Mouse (Mus musculus) cortical plate, adult 2 months (tissue): ENCODE results near the gene Sec23ip. TPM values are rescaled to one million over a fixed set of nuclear protein-coding genes. Genes with fewer than 3 reads are reported as not detected.

Source experiments
- H3K27ac ChIP-seq: fragments of 200-500 bp; 2 replicates; pipeline ENCODE4 v1.5.1; 2012; ENCODE audit warnings: low read length, control low read depth, inconsistent platforms; ENCODE audit not compliant: insufficient read depth
- H3K4me1 ChIP-seq: fragments of 200-500 bp; 2 replicates; pipeline ENCODE4 v1.6.1; 2011; ENCODE audit warnings: low read length; ENCODE audit not compliant: control insufficient read depth, insufficient read depth
- H3K4me3 ChIP-seq: fragments of 200-500 bp; 2 replicates; pipeline ENCODE4 v1.5.1; 2011; ENCODE audit warnings: mild to moderate bottlenecking, low read length, control low read depth; ENCODE audit not compliant: insufficient read depth
- CTCF ChIP-seq: fragments of 200-500 bp; IDR thresholded peaks from 2 replicates; pipeline ENCODE4 v1.5.1; 2011; ENCODE audit warnings: mild to moderate bottlenecking, control low read depth, low read length; ENCODE audit not compliant: insufficient read depth; ENCODE audit errors: extremely low read depth
- POLR2A ChIP-seq: fragments of 200-500 bp; IDR thresholded peaks from 2 replicates; pipeline ENCODE4 v1.6.1; 2011; ENCODE audit warnings: mild to moderate bottlenecking, low read length, control low read depth; ENCODE audit not compliant: insufficient read depth; ENCODE audit errors: extremely low read depth
- polyA plus RNA-seq: library from polyadenylated mRNA; depleted of rRNA; stranded (reverse); fragments of >200 nt; gene quantifications from 2 replicates; pipeline ENCODE4 v1.2.3, GENCODE M21; 2012

Sec23ip gene
- polyA plus RNA-seq, 1 experiment = 18.4 TPM

- Histone ChIP-seq H3K27ac (no peak overlapping the region), H3K4me3 (no peak overlapping the region; the same call in 1 of the 2 replicates), H3K4me1 (peaks cover 4% of the 10 kb centered on the region; the same call in 1 of the 2 replicates)
- TF ChIP-seq CTCF = no peak
- no peak for TF ChIP-seq POLR2A
Observed at GRCm38 (mm10) chr7:128738041-128738440, 6.7 kb upstream of the Sec23ip start.

GRCm38 (mm10) chr7:128739116-128739461 lies 5.7 kb upstream of the Sec23ip start:
- H3K4me1 ChIP-seq = peaks cover 4% of the 10 kb centered on the region; the same call in 1 of the 2 replicates
- H3K4me3 ChIP-seq = peak overlapping the region; percentile 67
- H3K27ac ChIP-seq = no peak overlapping the region
- TF ChIP-seq CTCF = no peak
- TF ChIP-seq POLR2A = no peak

GRCm38 (mm10) chr7:128739462-128740277 lies 5.1 kb upstream of the Sec23ip start:
- TF ChIP-seq CTCF = no peak
- no peak for TF ChIP-seq POLR2A
- peaks cover 4% of the 10 kb centered on the region; the same call in 1 of the 2 replicates for H3K4me1 ChIP-seq
- H3K4me3 ChIP-seq = peak overlapping the region; percentile 67

GRCm38 (mm10) chr7:128740334-128740733 lies 4.4 kb upstream of the Sec23ip start, which contains the start of gene Mcmbp:
Gene Mcmbp, minus strand, starts transcription at chr7:128740495.
- Histone ChIP-seq H3K4me3 (peak within 1 kb of the TSS; percentile 67), H3K27ac (peak within 1 kb of the TSS; percentile 73; the same call in 1 of the 2 replicates), H3K4me1 (peaks cover 4% of the 10 kb centered on the region; the same call in 1 of the 2 replicates)
- TF ChIP-seq CTCF = no peak
- TF ChIP-seq POLR2A = peak; percentile 57; the same call in 1 of the 2 replicates

More at GRCm38 (mm10) chr7:128739462-128740277, 5.1 kb upstream of the Sec23ip start:
- H3K27ac ChIP-seq = peak overlapping the region; percentile 73; the same call in 1 of the 2 replicates

- Histone ChIP-seq H3K27ac (no peak overlapping the region), H3K4me3 (no peak overlapping the region), H3K4me1 (peaks cover 7% of the 10 kb centered on the region; the same call in 1 of the 2 replicates)
- TF ChIP-seq POLR2A = no peak
- no peak for TF ChIP-seq CTCF
Observed at GRCm38 (mm10) chr7:128743898-128744297, 845 bp upstream of the Sec23ip start.

- Histone ChIP-seq H3K4me3 (peak overlapping the region; percentile 65; the same call in 1 of the 2 replicates), H3K27ac (no peak overlapping the region), H3K4me1 (peaks cover 7% of the 10 kb centered on the region; the same call in 1 of the 2 replicates)
- TF ChIP-seq POLR2A (no peak), CTCF (no peak)
Observed at GRCm38 (mm10) chr7:128746151-128746550, 1.4 kb downstream of the Sec23ip start.

GRCm38 (mm10) chr7:128748758-128749157 lies 4.0 kb downstream of the Sec23ip start:
- Histone ChIP-seq H3K4me1 (peaks cover 7% of the 10 kb centered on the region; the same call in 1 of the 2 replicates), H3K4me3 (no peak overlapping the region), H3K27ac (no peak overlapping the region)
- TF ChIP-seq POLR2A (no peak), CTCF (no peak)

- no peak overlapping the region for H3K27ac ChIP-seq
- peaks cover 7% of the 10 kb centered on the region; the same call in 1 of the 2 replicates for H3K4me1 ChIP-seq
Observed at GRCm38 (mm10) chr7:128750296-128750695, 5.6 kb downstream of the Sec23ip start.

GRCm38 (mm10) chr7:128752012-128752411 lies 7.3 kb downstream of the Sec23ip start:
- TF ChIP-seq CTCF = no peak
- TF ChIP-seq POLR2A = no peak
- H3K27ac ChIP-seq = no peak overlapping the region
- H3K4me1 ChIP-seq = no peaks in the 10 kb centered on the region
- no peak overlapping the region for H3K4me3 ChIP-seq

More at GRCm38 (mm10) chr7:128750296-128750695, 5.6 kb downstream of the Sec23ip start:
- TF ChIP-seq CTCF = no peak
- TF ChIP-seq POLR2A = no peak
- H3K4me3 ChIP-seq = no peak overlapping the region
